Mouse (Mus musculus): Measurements from ENCODE around the gene Dynlrb2. TPM values are rescaled to one million over a fixed set of nuclear protein-coding genes. Genes with fewer than 3 reads are reported as not detected.
A peak's percentile ranks its signal among the peaks of the same experiment; 100 is the strongest.

Gene Dynlrb2
- total RNA-seq, 2 experiments from 2014 or later = 0.64 TPM; not detected in 1

- DNase-seq = no peak
Observed at GRCm38 (mm10) chr8:116540136-116540535, 35.4 kb downstream of the Dynlrb2 start.

DNA sequence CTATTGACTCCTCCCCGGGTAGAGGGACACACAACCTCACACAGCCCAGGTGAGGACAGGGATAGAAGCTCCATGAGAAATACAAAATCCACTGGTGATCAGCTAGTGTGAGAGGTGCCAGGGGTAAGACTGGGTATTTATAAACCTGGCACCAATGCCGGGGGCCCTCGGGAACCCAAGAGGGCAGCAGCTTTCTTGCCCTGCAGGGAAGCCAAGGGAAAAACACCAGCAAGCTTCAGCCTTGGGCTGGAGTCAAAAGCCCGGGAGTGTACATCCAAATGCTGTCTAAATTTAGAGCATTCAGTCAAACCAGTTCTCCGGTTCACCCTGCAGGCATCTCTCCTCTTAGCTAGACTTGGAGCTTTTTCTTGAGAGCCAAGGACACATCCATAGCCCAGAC, 38.1 kb downstream of the Dynlrb2 start:
- DNase-seq = peak; percentile 25

DNA sequence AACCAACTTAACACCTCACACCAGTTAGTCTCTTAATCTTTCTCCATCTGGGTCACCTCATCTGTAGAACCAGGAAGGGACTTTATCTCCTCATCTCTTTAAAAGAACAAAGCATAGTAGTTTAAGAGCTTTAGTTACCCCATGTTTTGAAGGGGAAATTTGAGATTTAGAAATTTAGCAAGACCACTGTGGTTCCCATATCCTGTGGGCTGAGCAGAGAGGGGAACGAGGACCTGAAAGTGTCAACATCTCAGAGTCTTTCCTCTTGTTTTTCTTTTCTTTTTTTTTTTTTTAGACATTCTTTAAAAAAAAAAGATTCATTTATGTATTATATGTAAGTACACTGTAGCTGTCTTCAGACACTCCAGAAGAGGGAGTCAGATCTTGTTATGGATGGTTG, 38.6 kb downstream of the Dynlrb2 start:
- DNase-seq = no peak

GRCm38 (mm10) chr8:116552255-116552654, 47.5 kb downstream of the Dynlrb2 start:
- DNase-seq = no peak

GRCm38 (mm10) chr8:116552778-116553177, 48.0 kb downstream of the Dynlrb2 start:
- no peak for DNase-seq

Other genes with a start within 250 kb of the Dynlrb2 start
- 1 to 10 TPM; 7.8 to 7.9 TPM for gene Cdyl2, start 228.0 kb downstream of the Dynlrb2 start, total RNA-seq (2021)

Data from adrenal gland, postnatal 10 days (tissue).